Mouse (Mus musculus) mature B cell (primary cell): ENCODE measurements at regions not wholly inside any gene's neighbourhood (a gene's known extent, or its start where the extent isn't known, plus 50 kb on each side); places are given as distances from the start of the nearest gene placed in this dataset.

ENCODE experiments used
- in situ Hi-C: fragments of 300-500 bp; cut with MboI; formaldehyde crosslinking; loops from 2 replicates; pipeline ENCODE4 v1.14.3; 2019

- in situ Hi-C loops: no loop called here
Measured at GRCm38 (mm10) chr10:67607297-67608032, 58.7 kb upstream of the Ado start.

DNA sequence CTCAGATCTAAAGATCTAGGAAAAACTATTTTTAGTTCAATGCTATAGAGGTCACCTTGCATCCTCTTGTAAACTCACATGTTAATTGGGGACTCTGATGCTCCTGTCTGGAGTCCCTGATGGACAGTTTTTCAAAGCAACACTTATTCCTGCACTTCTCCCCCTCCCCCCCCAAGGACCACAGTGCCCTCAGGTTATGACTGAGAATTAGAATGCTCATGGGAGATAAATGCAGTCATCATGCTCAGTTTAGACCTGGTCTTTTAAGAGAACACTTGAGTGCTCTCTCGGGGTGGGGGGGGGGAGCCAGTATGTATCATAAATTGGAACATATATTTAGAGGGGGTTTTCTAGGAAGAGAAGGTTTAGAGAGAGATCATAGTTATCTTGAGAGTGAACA is 58.0 kb upstream of the Ado start:
- in situ Hi-C loops: no loop called here

DNA sequence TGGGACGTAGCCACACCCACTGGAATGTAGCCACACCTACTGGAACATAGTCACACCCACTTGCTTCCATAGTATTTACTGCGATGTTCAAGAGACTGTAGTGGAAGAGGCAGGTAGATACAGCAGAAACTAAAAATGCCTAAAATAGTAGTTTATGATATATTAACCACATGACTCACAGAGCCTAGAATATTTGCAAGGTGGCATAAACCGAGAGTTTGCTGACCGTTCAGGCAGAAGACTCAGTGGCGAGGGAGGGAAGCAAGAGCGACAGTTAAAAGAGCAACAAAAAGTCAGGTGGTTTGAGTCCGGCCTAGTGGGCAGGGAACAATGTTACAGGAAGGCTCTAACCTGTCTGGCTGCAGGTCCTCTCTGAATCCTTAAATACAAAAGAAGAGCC is 50.6 kb upstream of the Ado start:
- in situ Hi-C loops: no loop called here

- in situ Hi-C loops: no loop called here
Measured at GRCm38 (mm10) chr10:67598590-67599047, 49.9 kb upstream of the Ado start.
